Mouse (Mus musculus): ENCODE measurements around the gene Hoxd1. TPM values are rescaled to one million over a fixed set of nuclear protein-coding genes. Genes with fewer than 3 reads are reported as not detected.

Gene Hoxd1
- total and polyA plus RNA-seq, 3 experiments, result not detected

DNA sequence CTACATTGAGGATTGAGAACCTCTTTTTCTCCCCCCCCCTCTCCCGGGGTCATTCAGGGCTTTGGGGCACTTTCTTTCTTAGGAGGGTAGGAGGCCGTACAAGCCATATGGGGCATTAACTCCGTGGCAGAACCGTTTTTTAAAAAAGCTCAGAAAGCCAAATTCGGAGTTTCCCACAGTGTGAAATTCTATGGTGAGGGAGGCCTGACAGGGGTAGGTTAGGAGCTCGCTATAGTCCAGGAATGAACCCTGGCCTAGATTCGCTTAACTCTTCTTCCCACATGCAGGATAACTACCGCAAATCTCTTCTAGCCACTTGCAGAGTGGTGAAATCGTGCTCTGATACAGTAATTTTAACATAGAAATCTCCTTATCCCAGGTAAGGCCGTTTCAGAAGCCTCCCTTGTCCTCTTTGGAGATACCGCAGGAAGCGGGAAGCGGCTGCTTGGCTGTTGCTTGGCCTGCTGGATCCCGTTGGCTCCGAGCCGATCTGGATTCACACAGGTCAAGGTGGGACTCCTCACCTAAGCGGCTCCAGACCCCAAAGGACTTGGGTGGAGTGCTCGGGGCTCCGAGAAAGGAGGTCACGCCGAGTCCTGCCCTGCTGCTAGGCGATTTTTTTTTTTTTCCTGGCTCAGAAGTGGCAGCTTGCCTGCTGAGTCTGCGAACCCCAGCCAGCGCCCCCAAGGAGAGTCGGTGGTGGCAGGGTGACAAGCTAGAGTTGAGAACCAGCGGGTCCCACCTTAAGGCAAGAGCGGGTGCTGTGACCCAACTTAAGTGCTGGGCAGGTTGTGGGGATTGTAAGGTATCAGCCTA lies 27.6 kb upstream of the Hoxd1 start:
- Histone ChIP-seq H3K27me3 (ENCODE audit: control insufficient read depth, insufficient read depth, low read length) (peaks cover 42% of the 10 kb centered on the region), H3K9ac (ENCODE audit: low read depth, low read length) (no peak overlapping the region), H3K27ac (no peak overlapping the region), H3K4me3 (no peak overlapping the region), H3K79me2 (replicated peaks; ENCODE audit: control insufficient read depth, insufficient read depth, low read length) (no peaks in the 10 kb centered on the region), H3K4me1 (ENCODE audit: control insufficient read depth, insufficient read depth, low read length) (no peaks in the 10 kb centered on the region), H3K36me3 (ENCODE audit: control insufficient read depth, insufficient read depth, low read length) (no peaks in the 10 kb centered on the region)
- 5% methylated on average over 27 of the region's 27 CpGs for WGBS
- intact Hi-C loops (cut with DNase I), result no loop called here
- TF ChIP-seq POLR2A (IDR thresholded peaks at IDR 0.05; ENCODE audit: insufficient read depth, low read depth, low read length), result no peak
- TF ChIP-seq CTCF (IDR thresholded peaks at IDR 0.05), result no peak
- no peak for TF ChIP-seq EP300 (IDR thresholded peaks at IDR 0.05; ENCODE audit: insufficient read depth, low read depth, low read length)
- no peak for DNase-seq

DNA sequence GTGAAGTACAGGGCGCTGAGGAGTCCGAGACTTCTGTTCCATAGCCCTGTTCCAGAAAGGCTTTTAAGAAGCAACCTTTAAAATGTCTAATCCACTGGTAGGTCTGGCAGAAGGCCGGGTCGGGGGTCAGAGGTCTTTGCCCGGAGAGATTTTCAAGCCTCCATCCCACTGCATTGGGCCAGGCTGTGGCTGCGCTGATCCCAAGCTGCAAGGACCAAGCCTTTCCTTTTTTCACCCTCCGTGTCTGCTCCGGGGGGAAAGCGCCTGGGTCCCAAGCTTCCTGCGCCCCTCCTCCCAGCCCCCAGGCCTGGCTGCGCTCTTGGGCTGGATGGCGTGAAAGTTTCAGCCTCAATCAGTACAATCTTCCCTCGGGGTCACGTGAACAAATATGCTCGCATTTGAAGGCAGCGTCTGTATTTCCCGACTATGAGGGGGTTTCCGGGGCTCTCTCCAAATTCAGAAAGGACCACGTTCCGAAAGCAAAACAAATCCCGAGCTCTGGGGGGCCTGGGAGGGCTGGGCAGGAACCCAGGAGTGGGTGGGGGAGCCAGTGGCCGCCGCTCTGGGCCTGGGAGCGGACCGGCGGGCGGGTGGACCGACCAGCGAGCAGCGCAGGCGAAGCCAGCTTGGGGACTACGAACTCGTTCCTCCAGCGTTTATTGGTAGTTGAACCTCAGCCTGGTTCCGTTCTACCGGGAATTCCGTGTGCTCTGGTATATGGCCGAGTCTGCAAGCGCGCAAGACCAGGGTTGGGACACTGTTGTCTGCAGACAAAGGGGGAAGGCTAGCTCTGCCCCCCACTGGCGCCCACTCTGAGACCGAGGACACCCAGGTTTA lies 26.7 kb upstream of the Hoxd1 start:
- no peak for DNase-seq
- Histone ChIP-seq H3K27me3 (ENCODE audit: control insufficient read depth, insufficient read depth, low read length) (peaks cover 46% of the 10 kb centered on the region), H3K79me2 (replicated peaks; ENCODE audit: control insufficient read depth, insufficient read depth, low read length) (no peaks in the 10 kb centered on the region), H3K36me3 (ENCODE audit: control insufficient read depth, insufficient read depth, low read length) (no peaks in the 10 kb centered on the region), H3K27ac (no peak overlapping the region), H3K4me3 (no peak overlapping the region), H3K4me1 (ENCODE audit: control insufficient read depth, insufficient read depth, low read length) (no peaks in the 10 kb centered on the region), H3K9ac (ENCODE audit: low read depth, low read length) (no peak overlapping the region)
- no peak for TF ChIP-seq CTCF (IDR thresholded peaks at IDR 0.05)
- intact Hi-C loops (cut with DNase I), result no loop called here
- WGBS, result 4% methylated on average over 42 of the region's 42 CpGs

- H3K36me3 ChIP-seq (ENCODE audit: control insufficient read depth, insufficient read depth, low read length), result no peaks in the 10 kb centered on the region
- no peak for TF ChIP-seq CTCF (IDR thresholded peaks at IDR 0.05)
- no peak for TF ChIP-seq EP300 (IDR thresholded peaks at IDR 0.05; ENCODE audit: insufficient read depth, low read depth, low read length)
- TF ChIP-seq POLR2A (IDR thresholded peaks at IDR 0.05; ENCODE audit: insufficient read depth, low read depth, low read length), result no peak
- no peaks in the 10 kb centered on the region for H3K4me1 ChIP-seq (ENCODE audit: control insufficient read depth, insufficient read depth, low read length)
- no peaks in the 10 kb centered on the region for H3K79me2 ChIP-seq (replicated peaks; ENCODE audit: control insufficient read depth, insufficient read depth, low read length)
- intact Hi-C loops (cut with DNase I), result no loop called here
- no peak overlapping the region for H3K9ac ChIP-seq (ENCODE audit: low read depth, low read length)
- no peak overlapping the region for H3K27ac ChIP-seq
- peaks cover 46% of the 10 kb centered on the region for H3K27me3 ChIP-seq (ENCODE audit: control insufficient read depth, insufficient read depth, low read length)
- DNase-seq, result no peak
- no peak overlapping the region for H3K4me3 ChIP-seq
- WGBS, result 10% methylated on average over 15 of the region's 15 CpGs
These were observed 25.8 kb upstream of the Hoxd1 start for GRCm38 (mm10) chr2:74736688-74737577.

- Histone ChIP-seq H3K79me2 (replicated peaks; ENCODE audit: control insufficient read depth, insufficient read depth, low read length) (no peaks in the 10 kb centered on the region), H3K9ac (ENCODE audit: low read depth, low read length) (no peak overlapping the region), H3K4me3 (no peak overlapping the region), H3K27ac (no peak overlapping the region), H3K36me3 (ENCODE audit: control insufficient read depth, insufficient read depth, low read length) (no peaks in the 10 kb centered on the region), H3K4me1 (ENCODE audit: control insufficient read depth, insufficient read depth, low read length) (no peaks in the 10 kb centered on the region), H3K27me3 (ENCODE audit: control insufficient read depth, insufficient read depth, low read length) (peaks cover 44% of the 10 kb centered on the region)
- WGBS, result 10% methylated on average over 7 of the region's 7 CpGs
- intact Hi-C loops (cut with DNase I), result no loop called here
- TF ChIP-seq EP300 (IDR thresholded peaks at IDR 0.05; ENCODE audit: insufficient read depth, low read depth, low read length) (no peak), CTCF (IDR thresholded peaks at IDR 0.05) (no peak), POLR2A (IDR thresholded peaks at IDR 0.05; ENCODE audit: insufficient read depth, low read depth, low read length) (no peak)
- DNase-seq, result no peak
These were observed 25.2 kb upstream of the Hoxd1 start for GRCm38 (mm10) chr2:74737578-74738070.

DNA sequence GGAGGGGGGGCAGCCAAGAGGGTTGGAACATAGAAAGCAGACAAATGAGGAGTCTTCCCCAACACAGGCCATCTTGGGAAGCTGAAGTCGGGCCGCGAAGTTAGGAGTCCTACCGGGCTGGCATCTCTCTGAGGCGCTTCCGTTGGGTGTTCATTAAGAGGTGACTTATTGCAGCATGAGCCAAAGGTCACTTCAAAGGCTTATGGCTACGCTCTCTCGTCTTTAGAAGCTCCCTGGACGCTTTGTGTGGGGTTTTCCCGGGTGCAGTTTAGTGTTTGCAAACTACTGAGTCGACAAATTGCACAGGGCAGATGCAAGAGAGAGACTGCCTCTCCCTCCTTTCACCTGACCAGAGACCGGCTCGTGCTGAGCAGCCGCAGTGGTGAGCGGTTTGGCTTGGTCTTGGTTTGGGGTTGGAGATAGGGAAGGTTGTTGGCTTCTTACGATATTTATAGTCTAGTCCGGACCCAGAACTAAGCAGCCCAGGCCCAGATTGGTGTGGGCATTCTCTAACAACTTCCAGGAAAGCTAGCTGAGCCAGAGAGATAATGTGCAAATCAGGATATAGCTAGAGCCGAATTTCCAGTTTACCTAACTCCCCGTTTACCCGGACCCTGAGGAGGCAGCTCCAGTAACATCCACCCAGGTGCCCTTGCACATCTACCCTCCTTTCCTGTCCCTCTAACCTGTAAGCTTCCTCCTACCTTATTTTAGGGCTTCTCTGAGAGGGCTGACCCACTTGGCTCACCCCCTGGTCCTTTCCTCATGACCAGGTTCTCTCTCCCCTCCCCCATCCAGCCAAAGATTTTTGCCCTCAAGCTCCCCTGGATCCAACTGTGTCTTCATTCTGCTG lies 23.9 kb upstream of the Hoxd1 start:
- Histone ChIP-seq H3K9ac (ENCODE audit: low read depth, low read length) (no peak overlapping the region), H3K4me3 (no peak overlapping the region), H3K4me1 (ENCODE audit: control insufficient read depth, insufficient read depth, low read length) (no peaks in the 10 kb centered on the region), H3K36me3 (ENCODE audit: control insufficient read depth, insufficient read depth, low read length) (no peaks in the 10 kb centered on the region), H3K27ac (no peak overlapping the region), H3K27me3 (ENCODE audit: control insufficient read depth, insufficient read depth, low read length) (peaks cover 39% of the 10 kb centered on the region), H3K79me2 (replicated peaks; ENCODE audit: control insufficient read depth, insufficient read depth, low read length) (no peaks in the 10 kb centered on the region)
- intact Hi-C loops (cut with DNase I), result no loop called here
- 6% methylated on average over 20 of the region's 20 CpGs for WGBS
- TF ChIP-seq EP300 (IDR thresholded peaks at IDR 0.05; ENCODE audit: insufficient read depth, low read depth, low read length) (no peak), POLR2A (IDR thresholded peaks at IDR 0.05; ENCODE audit: insufficient read depth, low read depth, low read length) (no peak), CTCF (IDR thresholded peaks at IDR 0.05) (no peak)
- no peak for DNase-seq
